Mouse (Mus musculus) kidney, embryonic 16.5 days (tissue): Measurements from ENCODE around the gene Tesk1. TPM values are rescaled to one million over a fixed set of nuclear protein-coding genes. Genes with fewer than 3 reads are reported as not detected.

Experiments
- ATAC-seq: fragments of 200-750 bp; cut with Nextera tagmentation; 2 replicates; pipeline ENCODE4 v1.8.0; 2017; ENCODE audit warnings: moderate TSS enrichment; ENCODE audit not compliant: low FRiP score, low TSS enrichment
- H3K27ac ChIP-seq: fragments of 300-500 bp; sonication (generic); 2 replicates; pipeline ENCODE4 v1.5.1; 2014; ENCODE audit warnings: low read length
- H3K27me3 ChIP-seq: fragments of 300-500 bp; sonication (generic); 2 replicates; pipeline ENCODE4 v1.6.1; 2014; ENCODE audit warnings: low read length, control low read depth, mixed read lengths; ENCODE audit not compliant: insufficient read depth
- H3K36me3 ChIP-seq: fragments of 300-500 bp; sonication (generic); 2 replicates; pipeline ENCODE4 v1.6.1; 2014; ENCODE audit warnings: low read length, control low read depth, mixed read lengths; ENCODE audit not compliant: insufficient read depth
- H3K4me1 ChIP-seq: fragments of 300-500 bp; sonication (generic); 2 replicates; pipeline ENCODE4 v1.6.1; 2014; ENCODE audit warnings: low read length, control low read depth, mixed read lengths; ENCODE audit not compliant: insufficient read depth
- H3K4me2 ChIP-seq: fragments of 300-500 bp; sonication (generic); replicated peaks from 2 replicates; pipeline ENCODE4 v1.6.1; 2014; ENCODE audit warnings: low read depth, low read length
- H3K4me3 ChIP-seq: fragments of 300-500 bp; sonication (generic); 2 replicates; pipeline ENCODE4 v1.5.1; 2014; ENCODE audit warnings: mild to moderate bottlenecking, low read length
- H3K9ac ChIP-seq: fragments of 300-500 bp; sonication (generic); replicated peaks from 2 replicates; pipeline ENCODE4 v1.6.1; 2014; ENCODE audit warnings: low read length
- H3K9me3 ChIP-seq: fragments of 300-500 bp; sonication (generic); 2 replicates; pipeline ENCODE4 v1.6.1; 2016; ENCODE audit warnings: low read length, control low read depth
- WGBS: fragments of 180-500 bp; shearing (Covaris S2); extraction: QIAGEN DNeasy Blood & Tissue Kit; methylation state at CpG from one replicate; pipeline ENCODE4 v1.1.7; 2014; 5-methylcytosine and 5-hydroxymethylcytosine counted together
- polyA plus RNA-seq: library from polyadenylated mRNA; unstranded; fragments of >200 nt; fragmentation: Nextera tagmentation; extraction: Ambion mirVana; gene quantifications from 2 replicates; pipeline ENCODE4 v1.2.1, GENCODE M21; 2015

Gene Tesk1
- polyA plus RNA-seq, 1 experiment from 2014 or later: 3.5 TPM

- no peak overlapping the region for H3K4me2 ChIP-seq
- no peaks in the 10 kb centered on the region for H3K27me3 ChIP-seq
- no peak overlapping the region for H3K27ac ChIP-seq
- ATAC-seq: no peak
- H3K9me3 ChIP-seq: no peaks in the 10 kb centered on the region
- no peak overlapping the region for H3K9ac ChIP-seq
- no peaks in the 10 kb centered on the region for H3K4me1 ChIP-seq
- 67% methylated on average over 1 of the region's 1 CpGs for WGBS
- H3K4me3 ChIP-seq: no peak overlapping the region
- no peaks in the 10 kb centered on the region for H3K36me3 ChIP-seq
Observed at GRCm38 (mm10) chr4:43473636-43474035, 31.9 kb downstream of the Tesk1 start.

- H3K4me3 ChIP-seq: no peak overlapping the region
- H3K36me3 ChIP-seq: no peaks in the 10 kb centered on the region
- no peaks in the 10 kb centered on the region for H3K27me3 ChIP-seq
- no peaks in the 10 kb centered on the region for H3K4me1 ChIP-seq
- no peaks in the 10 kb centered on the region for H3K9me3 ChIP-seq
- H3K4me2 ChIP-seq: no peak overlapping the region
- no peak for ATAC-seq
- H3K27ac ChIP-seq: no peak overlapping the region
- no peak overlapping the region for H3K9ac ChIP-seq
- 81% methylated on average over 6 of the region's 6 CpGs for WGBS
Observed at GRCm38 (mm10) chr4:43476604-43477003, 34.9 kb downstream of the Tesk1 start.

- H3K4me2 ChIP-seq: peak overlapping the region; percentile 51
- 14% methylated on average over 11 of the region's 11 CpGs for whole genome bisulfite sequencing
- H3K27me3 ChIP-seq: no peaks in the 10 kb centered on the region
- H3K4me1 ChIP-seq: no peaks in the 10 kb centered on the region
- peak overlapping the region; percentile 40 for H3K4me3 ChIP-seq
- H3K9me3 ChIP-seq: no peaks in the 10 kb centered on the region
- ATAC-seq: peak; percentile 95
- peak overlapping the region; percentile 53 for H3K9ac ChIP-seq
- no peaks in the 10 kb centered on the region for H3K36me3 ChIP-seq
- H3K27ac ChIP-seq: peak overlapping the region; percentile 44; the same call in 1 of the 2 replicates
Observed at GRCm38 (mm10) chr4:43477857-43478533, 36.3 kb downstream of the Tesk1 start.

GRCm38 (mm10) chr4:43478534-43478858 is 36.8 kb downstream of the Tesk1 start:
- H3K27ac ChIP-seq: peak overlapping the region; percentile 44; the same call in 1 of the 2 replicates
- no peaks in the 10 kb centered on the region for H3K27me3 ChIP-seq
- no peaks in the 10 kb centered on the region for H3K36me3 ChIP-seq
- H3K9me3 ChIP-seq: no peaks in the 10 kb centered on the region
- H3K4me1 ChIP-seq: no peaks in the 10 kb centered on the region
- H3K4me3 ChIP-seq: peak overlapping the region; percentile 40
- 42% methylated on average over 8 of the region's 8 CpGs for WGBS
- no peak for ATAC-seq
- peak overlapping the region; percentile 53 for H3K9ac ChIP-seq
- H3K4me2 ChIP-seq: peak overlapping the region; percentile 51

DNA sequence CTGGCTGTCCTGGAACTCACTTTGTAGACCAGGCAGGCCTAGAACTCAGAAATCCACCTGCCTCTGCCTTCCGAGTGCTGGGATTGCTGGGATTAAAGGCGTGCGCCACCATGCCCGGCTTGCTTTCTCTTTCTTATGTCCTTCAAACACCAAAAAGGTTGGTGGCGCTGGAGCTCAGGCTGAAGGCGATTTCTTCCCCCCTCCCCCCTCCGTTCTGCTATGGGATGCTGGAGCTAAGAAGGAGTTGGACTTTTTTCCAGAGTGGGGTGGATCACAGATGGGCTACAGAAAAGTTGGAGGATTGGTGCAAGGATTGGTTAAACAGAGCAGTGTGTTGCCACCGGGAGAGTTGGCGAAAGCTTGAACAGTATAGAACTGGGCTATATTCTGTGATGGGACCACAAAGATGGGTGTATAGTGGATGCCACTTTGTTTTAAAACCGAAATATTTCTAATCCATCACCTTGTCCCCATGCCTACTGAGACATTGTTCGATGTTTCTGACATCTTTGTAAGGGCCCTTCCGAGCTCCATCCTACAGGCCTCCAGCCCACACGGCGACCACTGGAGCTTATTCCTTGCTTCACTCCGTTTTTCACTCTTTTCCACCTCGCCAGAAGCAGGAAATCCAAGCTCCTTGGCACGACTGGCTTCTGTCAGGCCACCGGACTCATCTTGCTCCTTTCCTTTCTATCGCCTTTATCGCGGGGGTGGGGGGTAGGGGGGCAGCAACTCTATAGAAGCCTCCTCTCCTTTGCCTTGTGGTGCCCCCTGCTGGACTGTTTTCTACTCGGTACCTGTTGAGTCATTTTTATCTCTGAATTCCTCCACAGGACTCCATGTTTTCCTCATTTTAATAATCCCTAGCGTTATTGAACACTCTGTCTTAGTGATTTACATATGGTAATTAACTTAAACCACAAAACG is 37.4 kb downstream of the Tesk1 start:
- no peak overlapping the region for H3K9ac ChIP-seq
- 50% methylated on average over 24 of the region's 24 CpGs for WGBS

DNA sequence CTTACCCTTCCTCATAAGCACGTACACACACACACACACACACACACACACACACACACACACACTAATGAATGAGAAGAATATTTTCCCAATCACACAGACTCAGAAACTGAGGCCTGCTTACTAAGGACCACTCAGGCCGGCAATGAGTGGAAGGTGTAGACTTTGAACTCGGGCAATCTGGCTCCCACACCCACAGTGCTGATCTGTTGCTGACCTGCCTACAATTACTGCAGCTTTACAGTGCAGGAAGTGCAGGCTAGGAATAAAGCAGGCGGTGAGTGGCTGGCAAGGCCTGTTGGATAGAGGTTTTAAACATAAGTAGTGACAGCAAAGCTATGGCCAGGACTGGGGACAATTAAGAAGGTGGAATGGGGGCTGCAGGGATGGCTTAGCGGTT is 39.2 kb downstream of the Tesk1 start:
- H3K4me3 ChIP-seq: no peak overlapping the region
- WGBS: 74% methylated on average over 5 of the region's 5 CpGs
- no peaks in the 10 kb centered on the region for H3K4me1 ChIP-seq
- no peak overlapping the region for H3K27ac ChIP-seq
- no peak overlapping the region for H3K4me2 ChIP-seq
- H3K36me3 ChIP-seq: no peaks in the 10 kb centered on the region
- no peak overlapping the region for H3K9ac ChIP-seq
- no peaks in the 10 kb centered on the region for H3K27me3 ChIP-seq
- peaks cover 3% of the 10 kb centered on the region for H3K9me3 ChIP-seq
- no peak for ATAC-seq

More for the DNA sequence above, 37.4 kb downstream of the Tesk1 start:
- Histone ChIP-seq H3K36me3 (no peaks in the 10 kb centered on the region), H3K4me2 (peak overlapping the region; percentile 31), H3K4me1 (no peaks in the 10 kb centered on the region), H3K27me3 (no peaks in the 10 kb centered on the region), H3K27ac (no peak overlapping the region), H3K9me3 (no peaks in the 10 kb centered on the region), H3K4me3 (no peak overlapping the region; the same call in 1 of the 2 replicates)
- ATAC-seq: peak; percentile 20; the same call in 1 of the 2 replicates

DNA sequence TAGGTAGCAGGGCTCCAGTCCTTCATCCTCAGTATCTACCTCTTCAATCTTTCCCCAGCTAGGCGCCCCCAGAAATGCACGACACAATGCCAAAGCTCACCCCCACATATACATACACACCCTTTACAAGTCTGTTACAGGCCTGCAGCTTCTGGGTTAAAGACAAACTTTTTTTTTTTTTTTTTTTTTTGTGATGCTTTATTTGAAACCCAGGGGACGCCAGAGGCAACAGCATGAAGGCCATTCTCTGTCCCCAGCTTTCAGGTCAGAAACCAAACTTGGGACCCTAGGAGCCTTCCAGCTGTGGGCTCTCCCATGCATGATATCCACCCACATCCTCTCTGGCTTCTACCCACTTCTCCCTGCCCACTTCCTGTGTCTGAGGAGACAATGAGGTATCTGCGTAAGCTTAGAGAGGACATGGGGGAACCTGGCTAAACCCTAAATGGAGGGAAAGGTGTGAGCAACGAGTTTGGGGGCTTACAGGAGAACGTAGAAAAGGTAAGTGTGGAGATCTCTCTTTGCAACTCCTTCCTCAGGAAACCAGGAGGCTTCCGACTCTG is 40.2 kb downstream of the Tesk1 start:
- Histone ChIP-seq H3K9me3 (peaks cover 3% of the 10 kb centered on the region), H3K27me3 (no peaks in the 10 kb centered on the region), H3K27ac (no peak overlapping the region), H3K4me1 (no peaks in the 10 kb centered on the region), H3K9ac (no peak overlapping the region), H3K4me2 (no peak overlapping the region), H3K36me3 (no peaks in the 10 kb centered on the region), H3K4me3 (no peak overlapping the region)
- WGBS: 78% methylated on average over 7 of the region's 7 CpGs
- ATAC-seq: no peak

DNA sequence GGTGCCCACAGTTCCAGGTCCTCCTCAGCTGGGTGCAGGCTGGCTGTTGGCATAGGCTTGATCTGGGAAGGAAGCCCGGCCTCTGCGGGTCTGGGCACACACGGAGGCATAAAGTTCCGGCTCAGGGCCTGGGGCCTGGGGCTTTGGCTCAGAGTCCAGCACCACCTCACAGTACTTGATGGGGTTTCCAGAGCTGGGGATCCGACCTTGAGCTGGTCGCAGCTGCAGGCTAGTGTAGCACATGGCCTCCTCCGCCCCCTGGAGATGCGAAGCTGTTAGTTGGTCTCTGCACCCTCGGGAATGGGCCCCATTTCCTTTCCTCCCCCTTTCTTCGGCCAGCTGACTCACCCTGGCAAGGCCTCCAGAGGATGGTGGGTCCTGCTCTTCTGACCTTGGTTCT is 40.9 kb downstream of the Tesk1 start:
- Histone ChIP-seq H3K4me1 (no peaks in the 10 kb centered on the region), H3K27ac (no peak overlapping the region), H3K27me3 (no peaks in the 10 kb centered on the region), H3K36me3 (no peaks in the 10 kb centered on the region), H3K4me3 (no peak overlapping the region), H3K9ac (no peak overlapping the region), H3K9me3 (peaks cover 3% of the 10 kb centered on the region), H3K4me2 (no peak overlapping the region)
- ATAC-seq: no peak
- WGBS: 64% methylated on average over 10 of the region's 10 CpGs

- no peak for ATAC-seq
- no peak within 1 kb of the TSS for H3K27ac ChIP-seq
- no peaks in the 10 kb centered on the region for H3K36me3 ChIP-seq
- H3K9me3 ChIP-seq: peaks cover 3% of the 10 kb centered on the region
- H3K4me1 ChIP-seq: no peaks in the 10 kb centered on the region
- H3K4me3 ChIP-seq: no peak within 1 kb of the TSS
- H3K27me3 ChIP-seq: no peaks in the 10 kb centered on the region
- no peak within 1 kb of the TSS for H3K9ac ChIP-seq
- no peak within 1 kb of the TSS for H3K4me2 ChIP-seq
- 60% methylated on average over 12 of the region's 12 CpGs for WGBS
Observed at GRCm38 (mm10) chr4:43483535-43484091, 41.9 kb downstream of the Tesk1 start, which contains the start of gene Sit1. Gene Sit1, minus strand, starts transcription at chr4:43483734.
